Mouse (Mus musculus) neural tube, embryonic 11.5 days (tissue): ENCODE results near the gene Ap2a1. TPM values are rescaled to one million over a fixed set of nuclear protein-coding genes. Genes with fewer than 3 reads are reported as not detected.

Experiments
- ATAC-seq: fragments of 200-750 bp; cut with Nextera tagmentation; 2 replicates; pipeline ENCODE4 v1.8.0; 2017; ENCODE audit warnings: moderate number of reproducible peaks, mild to moderate bottlenecking, moderate TSS enrichment, moderate library complexity; ENCODE audit not compliant: insufficient read depth, low FRiP score, low TSS enrichment
- DNase-seq: peaks from one replicate; pipeline ENCODE4 v3.0.0-alpha.2; 2015; ENCODE audit warnings: low spot score
- H3K27ac ChIP-seq: fragments of 300-500 bp; sonication (generic); 2 replicates; pipeline ENCODE4 v1.5.1; 2014; ENCODE audit warnings: low read depth, mild to moderate bottlenecking, low read length
- H3K27me3 ChIP-seq: fragments of 300-500 bp; sonication (generic); 2 replicates; pipeline ENCODE4 v1.6.1; 2014; ENCODE audit warnings: mild to moderate bottlenecking, low read length, mixed read lengths; ENCODE audit not compliant: control insufficient read depth, insufficient read depth
- H3K36me3 ChIP-seq: fragments of 300-500 bp; sonication (generic); 2 replicates; pipeline ENCODE4 v1.6.1; 2014; ENCODE audit warnings: mild to moderate bottlenecking, low read length, moderate library complexity, mixed read lengths; ENCODE audit not compliant: control insufficient read depth, insufficient read depth
- H3K4me1 ChIP-seq: fragments of 300-500 bp; sonication (generic); 2 replicates; pipeline ENCODE4 v1.6.1; 2014; ENCODE audit warnings: low read length, mixed read lengths; ENCODE audit not compliant: control insufficient read depth, insufficient read depth
- H3K4me2 ChIP-seq: fragments of 300-500 bp; sonication (generic); 2 replicates; pipeline ENCODE4 v1.6.1; 2014; ENCODE audit warnings: low read depth, mild to moderate bottlenecking, moderate library complexity
- H3K4me3 ChIP-seq: fragments of 300-500 bp; sonication (generic); 2 replicates; pipeline ENCODE4 v1.5.1; 2014; ENCODE audit warnings: low read depth, low read length
- H3K9ac ChIP-seq: fragments of 300-500 bp; sonication (generic); 2 replicates; pipeline ENCODE4 v1.6.1; 2014; ENCODE audit warnings: mild to moderate bottlenecking, low read length
- H3K9me3 ChIP-seq: fragments of 300-500 bp; sonication (generic); 2 replicates; pipeline ENCODE4 v1.6.1; 2016; ENCODE audit warnings: low read length; ENCODE audit not compliant: control insufficient read depth
- WGBS: fragments of 180-500 bp; shearing (Covaris S2); extraction: QIAGEN DNeasy Blood & Tissue Kit; methylation state at CpG from one replicate; pipeline ENCODE4 v1.1.7; 2014; 5-methylcytosine and 5-hydroxymethylcytosine counted together
- polyA plus RNA-seq: library from polyadenylated mRNA; unstranded; fragments of >200 nt; fragmentation: Nextera tagmentation; extraction: Ambion mirVana; gene quantifications from 2 replicates; pipeline ENCODE4 v1.2.1, GENCODE M21; 2014

Ap2a1 gene
- polyA plus RNA-seq, 1 experiment from 2014 or later, result 92.5 TPM

- Histone ChIP-seq H3K4me2 (no peak overlapping the region), H3K9ac (no peak overlapping the region), H3K9me3 (no peaks in the 10 kb centered on the region), H3K36me3 (no peaks in the 10 kb centered on the region), H3K27ac (no peak overlapping the region), H3K4me3 (no peak overlapping the region), H3K27me3 (peaks cover 6% of the 10 kb centered on the region), H3K4me1 (no peaks in the 10 kb centered on the region)
- no peak for DNase-seq
- no peak for ATAC-seq
- WGBS, result 62% methylated on average over 6 of the region's 6 CpGs
Measured at GRCm38 (mm10) chr7:44956266-44956665, 27.0 kb upstream of the Ap2a1 start.

GRCm38 (mm10) chr7:44955628-44956027 is 26.3 kb upstream of the Ap2a1 start:
- H3K9me3 ChIP-seq, result no peaks in the 10 kb centered on the region
- H3K36me3 ChIP-seq, result no peaks in the 10 kb centered on the region
- H3K9ac ChIP-seq, result no peak overlapping the region
- no peak for DNase-seq
- ATAC-seq, result no peak
- 50% methylated on average over 5 of the region's 5 CpGs for WGBS
- H3K4me2 ChIP-seq, result no peak overlapping the region
- H3K4me1 ChIP-seq, result no peaks in the 10 kb centered on the region
- H3K27me3 ChIP-seq, result peaks cover 11% of the 10 kb centered on the region
- no peak overlapping the region for H3K27ac ChIP-seq
- H3K4me3 ChIP-seq, result no peak overlapping the region

GRCm38 (mm10) chr7:44954091-44954885 is 25.0 kb upstream of the Ap2a1 start:
- WGBS, result 84% methylated on average over 12 of the region's 12 CpGs
- no peak for DNase-seq

GRCm38 (mm10) chr7:44953561-44953960 is 24.3 kb upstream of the Ap2a1 start:
- no peak for DNase-seq
- Histone ChIP-seq H3K4me3 (no peak overlapping the region), H3K27me3 (peaks cover 15% of the 10 kb centered on the region), H3K4me1 (no peaks in the 10 kb centered on the region), H3K4me2 (no peak overlapping the region), H3K9ac (no peak overlapping the region), H3K36me3 (no peaks in the 10 kb centered on the region), H3K27ac (no peak overlapping the region), H3K9me3 (no peaks in the 10 kb centered on the region)
- 54% methylated on average over 14 of the region's 14 CpGs for WGBS
- no peak for ATAC-seq

More at GRCm38 (mm10) chr7:44954091-44954885, 25.0 kb upstream of the Ap2a1 start:
- Histone ChIP-seq H3K27ac (no peak overlapping the region), H3K4me1 (no peaks in the 10 kb centered on the region), H3K9me3 (no peaks in the 10 kb centered on the region), H3K27me3 (peaks cover 15% of the 10 kb centered on the region), H3K4me3 (no peak overlapping the region), H3K4me2 (no peak overlapping the region), H3K9ac (no peak overlapping the region), H3K36me3 (no peaks in the 10 kb centered on the region)
- ATAC-seq, result no peak

GRCm38 (mm10) chr7:44952611-44953306 is 23.5 kb upstream of the Ap2a1 start:
- 6% methylated on average over 24 of the region's 24 CpGs for WGBS

GRCm38 (mm10) chr7:44951960-44952359 is 22.7 kb upstream of the Ap2a1 start:
- peak; percentile 47 for DNase-seq
- under 1% methylated on average over 10 of the region's 10 CpGs for WGBS
- ATAC-seq, result no peak
- H3K9ac ChIP-seq, result no peak overlapping the region
- H3K4me1 ChIP-seq, result no peaks in the 10 kb centered on the region
- peak overlapping the region; percentile 38 for H3K4me3 ChIP-seq
- no peaks in the 10 kb centered on the region for H3K9me3 ChIP-seq
- H3K27me3 ChIP-seq, result peaks cover 15% of the 10 kb centered on the region
- H3K4me2 ChIP-seq, result peak overlapping the region; percentile 81
- no peaks in the 10 kb centered on the region for H3K36me3 ChIP-seq
- H3K27ac ChIP-seq, result no peak overlapping the region

More at GRCm38 (mm10) chr7:44952611-44953306, 23.5 kb upstream of the Ap2a1 start:
- Histone ChIP-seq H3K9ac (peak overlapping the region; percentile 66), H3K4me1 (no peaks in the 10 kb centered on the region), H3K4me3 (peak overlapping the region; percentile 38), H3K36me3 (no peaks in the 10 kb centered on the region), H3K4me2 (peak overlapping the region; percentile 81), H3K27me3 (peaks cover 15% of the 10 kb centered on the region), H3K27ac (no peak overlapping the region), H3K9me3 (no peaks in the 10 kb centered on the region)
- peak; percentile 91 for DNase-seq
- ATAC-seq, result peak; percentile 84

DNA sequence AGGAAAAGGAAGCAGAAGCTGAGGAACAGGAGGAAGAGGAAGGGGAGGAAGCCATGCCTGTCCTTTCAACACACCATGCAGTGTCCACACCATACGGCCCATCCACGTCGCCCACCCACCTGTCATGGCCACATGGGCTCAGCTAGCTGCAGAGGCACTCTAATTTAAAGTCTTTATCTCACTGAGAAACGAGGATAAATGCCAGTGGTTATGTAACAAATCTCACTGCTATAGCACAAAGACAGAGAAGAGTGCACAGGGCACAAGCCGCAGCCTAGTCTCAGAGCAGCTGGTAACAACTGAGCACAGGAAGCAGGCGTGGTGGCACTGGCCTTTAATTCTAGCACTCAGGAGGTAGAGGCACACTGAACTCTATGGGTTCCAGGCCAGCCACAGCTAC is 20.6 kb upstream of the Ap2a1 start:
- DNase-seq, result no peak
- H3K4me1 ChIP-seq, result no peaks in the 10 kb centered on the region
- no peak overlapping the region for H3K9ac ChIP-seq
- H3K4me3 ChIP-seq, result no peak overlapping the region
- no peaks in the 10 kb centered on the region for H3K36me3 ChIP-seq
- no peak overlapping the region for H3K4me2 ChIP-seq
- 80% methylated on average over 6 of the region's 6 CpGs for WGBS
- no peak for ATAC-seq
- no peaks in the 10 kb centered on the region for H3K9me3 ChIP-seq
- no peak overlapping the region for H3K27ac ChIP-seq
- H3K27me3 ChIP-seq, result peaks cover 15% of the 10 kb centered on the region

- Histone ChIP-seq H3K36me3 (no peaks in the 10 kb centered on the region), H3K4me1 (no peaks in the 10 kb centered on the region), H3K27me3 (no peaks in the 10 kb centered on the region), H3K9ac (no peak within 1 kb of the TSS), H3K4me2 (no peak within 1 kb of the TSS), H3K4me3 (no peak within 1 kb of the TSS), H3K9me3 (no peaks in the 10 kb centered on the region), H3K27ac (no peak within 1 kb of the TSS)
- ATAC-seq (no peak), DNase-seq (no peak)
- 81% methylated on average over 7 of the region's 7 CpGs for WGBS
Measured at GRCm38 (mm10) chr7:44942904-44943303, 13.6 kb upstream of the Ap2a1 start, which contains the start of gene Tsks. TSS of gene Tsks (plus strand) at chr7:44943204.
